9 mouse cellular contexts compared by ENCODE assay signal in the genomic region with DNA sequence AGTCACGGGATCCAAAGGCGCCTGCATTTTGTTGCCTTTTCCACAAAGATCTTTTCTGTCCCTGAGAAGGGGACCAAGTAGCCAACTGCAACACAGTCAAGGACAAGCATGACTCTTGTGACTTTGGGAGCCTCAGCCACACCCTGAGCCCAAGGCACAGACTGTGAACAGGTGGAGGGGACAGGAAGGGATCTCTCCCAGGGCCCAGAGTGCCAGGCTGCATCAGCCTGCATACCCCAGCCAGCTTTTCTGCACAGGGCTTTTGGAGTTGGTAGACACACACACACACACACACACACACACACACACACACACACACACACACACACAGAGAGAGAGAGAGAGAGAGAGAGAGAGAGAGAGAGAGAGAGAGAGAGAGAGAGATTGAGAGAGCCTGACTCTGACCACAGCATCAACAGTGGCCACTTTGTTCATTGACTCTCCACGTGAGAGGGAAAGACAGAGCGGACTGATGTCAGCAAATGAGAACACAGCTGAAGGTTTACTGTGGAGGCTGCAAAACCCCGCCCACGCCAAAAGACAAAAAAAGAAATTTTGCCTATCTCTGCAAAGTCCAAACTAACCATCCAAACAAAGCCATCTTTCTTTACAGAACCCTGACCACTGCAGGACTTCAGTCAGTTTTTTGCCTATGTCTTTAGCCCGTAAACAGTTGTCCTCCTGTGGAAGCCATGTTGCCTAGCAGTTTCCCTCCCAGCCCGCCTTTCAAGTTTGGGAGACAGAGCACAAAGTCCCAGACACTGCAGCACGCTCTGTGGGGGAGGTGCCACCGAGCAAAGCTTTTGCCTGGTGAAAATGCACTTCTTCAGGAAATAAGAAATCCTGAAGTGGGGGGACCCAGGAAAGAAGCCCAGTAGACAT. TPM values are rescaled to one million over a fixed set of nuclear protein-coding genes. Genes with fewer than 3 reads are reported as not detected.
DNase-seq lines count a peak whose midpoint lies in the region; ATAC-seq and TF ChIP-seq lines count a peak whose summit lies in the region.
"Had no signal": no experiment of that assay in that cellular context is flagged by ENCODE, and none has a peak within 500 bp of the region (broad histone marks: within the 10 kb centered on the region; RNA-seq: fewer than 3 reads in every experiment).

No protein-coding gene starts in this region.

- no peak overlapping the region for H3K4me2 ChIP-seq in embryonic facial prominence, embryonic 11.5 days (ENCODE audit: low read depth, low read length)
- no peak overlapping the region for H3K4me2 ChIP-seq in limb, embryonic 12.5 days
- H3K4me2 ChIP-seq: liver, embryonic 11.5 days had no signal

- H3K9me3 ChIP-seq in embryonic facial prominence, embryonic 11.5 days (replicated peaks; ENCODE audit: control insufficient read depth, low read length), result no peaks in the 10 kb centered on the region
- H3K9me3 ChIP-seq in limb, embryonic 12.5 days, result no peaks in the 10 kb centered on the region

- ATAC-seq in embryonic facial prominence, embryonic 11.5 days (replicated peaks; ENCODE audit: insufficient number of reproducible peaks, low FRiP score, low TSS enrichment, low read depth), result peak; percentile 68; the same call in 1 of the 2 replicates
- no peak for ATAC-seq in limb, embryonic 12.5 days (ENCODE audit: insufficient number of reproducible peaks, insufficient read depth, low FRiP score, low TSS enrichment, low read depth)

- H3K36me3 ChIP-seq in embryonic facial prominence, embryonic 11.5 days (replicated peaks; ENCODE audit: control insufficient read depth, insufficient read depth, low read depth, low read length), result no peaks in the 10 kb centered on the region
- H3K36me3 ChIP-seq in limb, embryonic 12.5 days, result no peaks in the 10 kb centered on the region

- no peaks in the 10 kb centered on the region for H3K4me1 ChIP-seq in embryonic facial prominence, embryonic 11.5 days (ENCODE audit: control insufficient read depth, insufficient read depth, low read length)
- peaks cover 13% of the 10 kb centered on the region; the same call in 1 of the 2 replicates for H3K4me1 ChIP-seq in limb, embryonic 12.5 days (replicated peaks)

- peak overlapping the region; percentile 67 for H3K27ac ChIP-seq in left cerebral cortex, adult 2 months
- no peak overlapping the region; the same call in 1 of the 2 replicates for H3K27ac ChIP-seq in embryonic facial prominence, embryonic 11.5 days (replicated peaks; ENCODE audit: low read depth, low read length)
- H3K27ac ChIP-seq in limb, embryonic 12.5 days, result peak overlapping the region; percentile 36; the same call in 1 of the 2 replicates

- H3K9ac ChIP-seq in embryonic facial prominence, embryonic 11.5 days (replicated peaks; ENCODE audit: low read length), result no peak overlapping the region
- H3K9ac ChIP-seq in limb, embryonic 12.5 days (replicated peaks), result no peak overlapping the region

- WGBS in embryonic facial prominence, embryonic 11.5 days, result 52% methylated on average over 10 of the region's 10 CpGs
- 67% methylated on average over 10 of the region's 10 CpGs for WGBS in limb, embryonic 12.5 days

- no peak for TF ChIP-seq POLR2A in brain, embryonic 14.5 days (IDR thresholded peaks at IDR 0.05; ENCODE audit: borderline replicate concordance, extremely low read depth, insufficient read depth, insufficient read length, poor library complexity, severe bottlenecking)

- no peaks in the 10 kb centered on the region; the same call in 1 of the 2 replicates for H3K27me3 ChIP-seq in embryonic facial prominence, embryonic 11.5 days (ENCODE audit: control insufficient read depth, insufficient read depth, low read length)
- no peaks in the 10 kb centered on the region for H3K27me3 ChIP-seq in limb, embryonic 12.5 days

- TF ChIP-seq CTCF in left cerebral cortex, adult 2 months (IDR thresholded peaks at IDR 0.05), result no peak
- no peak for TF ChIP-seq CTCF in brain, embryonic 14.5 days (IDR thresholded peaks at IDR 0.05; ENCODE audit: borderline replicate concordance, extremely low read depth, insufficient read depth, insufficient read length)

- H3K4me3 ChIP-seq in left cerebral cortex, adult 2 months, result no peak overlapping the region
- H3K4me3 ChIP-seq in embryonic facial prominence, embryonic 11.5 days (ENCODE audit: low read depth, low read length), result no peak overlapping the region
- H3K4me3 ChIP-seq in limb, embryonic 12.5 days (replicated peaks), result no peak overlapping the region

- no peak for DNase-seq in left cerebral cortex, adult 2 months (ENCODE audit: extremely low spot score in 1 of 2, low spot score in 2 of 2)
- DNase-seq in left cerebral cortex, postnatal 4 days, result no peak
- peak; percentile 40 for DNase-seq in brain, embryonic 14.5 days (ENCODE audit: low read depth)
- peak; percentile 33 for DNase-seq in embryonic facial prominence, embryonic 11.5 days (ENCODE audit: low spot score)
- DNase-seq in urinary bladder, postnatal 10 days (ENCODE audit: low spot score), result no peak
- no peak for DNase-seq in gastrocnemius, postnatal 4 days (ENCODE audit: low spot score in 2 of 2)
- no peak for DNase-seq in kidney, postnatal 14 days

- intact Hi-C loops in left cerebral cortex, adult 2 months (cut with DNase I), result no loop called here
- intact Hi-C loops in left cerebral cortex, postnatal 4 days (cut with DNase I), result no loop called here

RNA-seq across cellular contexts. Expression of gene Eid1, which starts 11.9 kb away (rescaled TPM):
- total RNA-seq in left cerebral cortex, adult 2 months (2021), result 100 to 1,000 TPM; 209 to 229 TPM
- 100 to 1,000 TPM; 522 to 568 TPM for total RNA-seq in left cerebral cortex, postnatal 4 days (2021)
- 244 and 326 TPM in 2 replicates for polyA plus RNA-seq in brain, embryonic 14.5 days (2012; rRNA removed)
- polyA plus RNA-seq in embryonic facial prominence, embryonic 11.5 days (2014; fragmentation: Nextera tagmentation; extraction: Ambion mirVana), result 332 and 336 TPM in 2 replicates
- 276 and 293 TPM in 2 replicates for polyA plus RNA-seq in limb, embryonic 12.5 days (2016; fragmentation: Nextera tagmentation; extraction: Ambion mirVana)
- 100 to 1,000 TPM; 115 TPM for total RNA-seq in gastrocnemius, postnatal 4 days (2021)

RNA-seq across cellular contexts. Expression of gene Shc4, which starts 39.1 kb away (rescaled TPM):
- 1 to 10 TPM; 4.6 to 5.5 TPM for total RNA-seq in left cerebral cortex, adult 2 months (2021)
- 1 to 10 TPM; 5.3 to 5.6 TPM for total RNA-seq in left cerebral cortex, postnatal 4 days (2021)
- polyA plus RNA-seq in brain, embryonic 14.5 days (2012; rRNA removed), result 1.3 and 2.9 TPM in 2 replicates
- 1.2 and 1.3 TPM in 2 replicates for polyA plus RNA-seq in embryonic facial prominence, embryonic 11.5 days (2014; fragmentation: Nextera tagmentation; extraction: Ambion mirVana)
- 1.1 and 1.2 TPM in 2 replicates for polyA plus RNA-seq in limb, embryonic 12.5 days (2016; fragmentation: Nextera tagmentation; extraction: Ambion mirVana)
- total RNA-seq in gastrocnemius, postnatal 4 days (2021), result 1 to 10 TPM; 3.9 to 4.1 TPM

RNA-seq across cellular contexts. Expression of gene Cep152, which starts 59.9 kb away (rescaled TPM):
- 1 to 10 TPM; 2.6 TPM for total RNA-seq in left cerebral cortex, adult 2 months (2021)
- total RNA-seq in left cerebral cortex, postnatal 4 days (2021), result 1 to 10 TPM; 2.6 to 3.6 TPM
- polyA plus RNA-seq in brain, embryonic 14.5 days (2012; rRNA removed), result 3.5 and 4.4 TPM in 2 replicates
- 8.6 and 8.7 TPM in 2 replicates for polyA plus RNA-seq in embryonic facial prominence, embryonic 11.5 days (2014; fragmentation: Nextera tagmentation; extraction: Ambion mirVana)
- polyA plus RNA-seq in limb, embryonic 12.5 days (2016; fragmentation: Nextera tagmentation; extraction: Ambion mirVana), result 9.3 and 9.7 TPM in 2 replicates
- total RNA-seq in gastrocnemius, postnatal 4 days (2021), result 1 to 10 TPM; 3.5 to 4.4 TPM

Comparison
In these comparisons a context has a peak if more than half of its experiments do, and no peak if none do; other contexts are left out.
1. DNase-seq: peak in brain, embryonic 14.5 days (single experiment) and embryonic facial prominence, embryonic 11.5 days (single experiment); none in left cerebral cortex, adult 2 months (0 of 2), left cerebral cortex, postnatal 4 days (single experiment), urinary bladder, postnatal 10 days (single experiment), gastrocnemius, postnatal 4 days (0 of 2) and kidney, postnatal 14 days (single experiment).